Mouse (Mus musculus) intestine, embryonic 16.5 days (tissue): ENCODE results near the gene Nfkbil1. TPM values are rescaled to one million over a fixed set of nuclear protein-coding genes. Genes with fewer than 3 reads are reported as not detected.

ENCODE experiments used
- ATAC-seq: fragments of 200-750 bp; cut with Nextera tagmentation; 2 replicates; pipeline ENCODE4 v1.8.0; 2017; ENCODE audit warnings: moderate TSS enrichment, moderate library complexity
- H3K27ac ChIP-seq: fragments of 300-500 bp; sonication (generic); 2 replicates; pipeline ENCODE4 v1.5.1; 2014; ENCODE audit warnings: mild to moderate bottlenecking, low read length
- H3K27me3 ChIP-seq: fragments of 300-500 bp; sonication (generic); replicated peaks from 2 replicates; pipeline ENCODE4 v1.6.1; 2014; ENCODE audit warnings: low read length, control low read depth, mixed read lengths; ENCODE audit not compliant: control insufficient read depth, insufficient read depth
- H3K36me3 ChIP-seq: fragments of 300-500 bp; sonication (generic); 2 replicates; pipeline ENCODE4 v1.6.1; 2014; ENCODE audit warnings: low read length, control low read depth; ENCODE audit not compliant: control insufficient read depth, insufficient read depth
- H3K4me1 ChIP-seq: fragments of 300-500 bp; sonication (generic); 2 replicates; pipeline ENCODE4 v1.6.1; 2014; ENCODE audit warnings: low read length, control low read depth, mixed read lengths; ENCODE audit not compliant: control insufficient read depth, insufficient read depth
- H3K4me2 ChIP-seq: fragments of 300-500 bp; sonication (generic); 2 replicates; pipeline ENCODE4 v1.6.1; 2014; ENCODE audit warnings: low read depth, low read length, control low read depth
- H3K4me3 ChIP-seq: fragments of 300-500 bp; sonication (generic); 2 replicates; pipeline ENCODE4 v1.5.1; 2014; ENCODE audit warnings: mild to moderate bottlenecking, low read length
- H3K9ac ChIP-seq: fragments of 300-500 bp; sonication (generic); 2 replicates; pipeline ENCODE4 v1.6.1; 2014; ENCODE audit warnings: low read depth, low read length
- H3K9me3 ChIP-seq: fragments of 300-500 bp; sonication (generic); 2 replicates; pipeline ENCODE4 v1.6.1; 2016; ENCODE audit warnings: low read length, control low read depth; ENCODE audit not compliant: control insufficient read depth
- WGBS: fragments of 180-500 bp; shearing (Covaris S2); extraction: QIAGEN DNeasy Blood & Tissue Kit; methylation state at CpG from one replicate; pipeline ENCODE4 v1.1.7; 2014; 5-methylcytosine and 5-hydroxymethylcytosine counted together
- polyA plus RNA-seq: library from polyadenylated mRNA; unstranded; fragments of >200 nt; fragmentation: Nextera tagmentation; extraction: Ambion mirVana; gene quantifications from 2 replicates; pipeline ENCODE4 v1.2.1, GENCODE M21; 2015

Nfkbil1 gene
- polyA plus RNA-seq, 1 experiment from 2014 or later, result 8.9 TPM

GRCm38 (mm10) chr17:35232043-35232442, 3.5 kb downstream of the Nfkbil1 start:
- H3K9ac ChIP-seq, result no peak overlapping the region
- H3K4me1 ChIP-seq, result peaks cover 29% of the 10 kb centered on the region
- no peaks in the 10 kb centered on the region for H3K9me3 ChIP-seq
- ATAC-seq, result no peak
- H3K4me3 ChIP-seq, result no peak overlapping the region
- H3K36me3 ChIP-seq, result peaks cover 3% of the 10 kb centered on the region; the same call in 1 of the 2 replicates
- no peaks in the 10 kb centered on the region for H3K27me3 ChIP-seq
- WGBS, result 13% methylated on average over 12 of the region's 12 CpGs
- H3K4me2 ChIP-seq, result peak overlapping the region; percentile 20; the same call in 1 of the 2 replicates
- peak overlapping the region; percentile 78 for H3K27ac ChIP-seq

GRCm38 (mm10) chr17:35231022-35231421, 4.6 kb downstream of the Nfkbil1 start:
- 93% methylated on average over 10 of the region's 10 CpGs for WGBS
- peaks cover 3% of the 10 kb centered on the region; the same call in 1 of the 2 replicates for H3K36me3 ChIP-seq
- no peak overlapping the region for H3K27ac ChIP-seq
- H3K27me3 ChIP-seq, result no peaks in the 10 kb centered on the region
- H3K9me3 ChIP-seq, result no peaks in the 10 kb centered on the region
- no peak for ATAC-seq
- peaks cover 32% of the 10 kb centered on the region for H3K4me1 ChIP-seq
- H3K4me2 ChIP-seq, result no peak overlapping the region
- no peak overlapping the region for H3K9ac ChIP-seq
- no peak overlapping the region for H3K4me3 ChIP-seq

DNA sequence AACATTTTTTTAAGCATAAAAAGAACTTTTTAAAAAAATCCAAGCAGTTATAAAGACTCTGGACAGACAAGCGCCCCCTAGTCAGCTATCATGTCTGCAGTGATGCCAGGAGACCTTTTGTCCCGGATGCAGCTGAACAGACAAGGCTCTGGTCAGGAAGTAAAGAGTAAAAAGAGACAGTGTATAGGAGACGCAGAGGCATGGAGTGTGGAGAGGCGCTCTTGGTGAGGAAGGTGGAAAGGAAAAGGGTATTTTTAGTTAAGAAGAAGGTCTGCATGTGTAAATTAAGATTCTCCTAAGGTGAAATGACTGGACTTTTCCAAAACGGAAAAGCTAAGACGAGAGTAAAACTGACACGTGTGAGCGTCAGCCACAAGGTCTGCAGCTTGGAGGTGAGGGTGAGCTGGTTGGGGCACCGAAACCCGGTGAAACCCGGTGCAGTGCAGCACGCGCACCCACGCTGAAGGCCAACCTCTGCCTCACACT, 9.0 kb downstream of the Nfkbil1 start:
- H3K27me3 ChIP-seq, result no peaks in the 10 kb centered on the region
- no peaks in the 10 kb centered on the region for H3K9me3 ChIP-seq
- H3K9ac ChIP-seq, result no peak overlapping the region
- ATAC-seq, result no peak
- 0 out of 2 replicates have a peak overlapping the region, but pooled peaks have one; percentile 19 for H3K27ac ChIP-seq
- peaks cover 5% of the 10 kb centered on the region; the same call in 1 of the 2 replicates for H3K36me3 ChIP-seq
- peaks cover 3% of the 10 kb centered on the region; the same call in 1 of the 2 replicates for H3K4me1 ChIP-seq
- no peak overlapping the region for H3K4me2 ChIP-seq
- H3K4me3 ChIP-seq, result no peak overlapping the region
- 83% methylated on average over 14 of the region's 14 CpGs for WGBS

GRCm38 (mm10) chr17:35225456-35225855, 10.1 kb downstream of the Nfkbil1 start:
- no peaks in the 10 kb centered on the region for H3K9me3 ChIP-seq
- peaks cover 5% of the 10 kb centered on the region; the same call in 1 of the 2 replicates for H3K36me3 ChIP-seq
- no peak overlapping the region for H3K4me2 ChIP-seq
- H3K4me3 ChIP-seq, result no peak overlapping the region
- WGBS, result 92% methylated on average over 5 of the region's 5 CpGs
- ATAC-seq, result no peak
- no peaks in the 10 kb centered on the region for H3K27me3 ChIP-seq
- no peak overlapping the region for H3K27ac ChIP-seq
- H3K4me1 ChIP-seq, result peaks cover 6% of the 10 kb centered on the region; the same call in 1 of the 2 replicates
- H3K9ac ChIP-seq, result no peak overlapping the region

- no peak overlapping the region for H3K9ac ChIP-seq
- no peaks in the 10 kb centered on the region for H3K27me3 ChIP-seq
- ATAC-seq, result no peak
- WGBS, result 95% methylated on average over 4 of the region's 4 CpGs
- H3K9me3 ChIP-seq, result no peaks in the 10 kb centered on the region
- no peak overlapping the region for H3K27ac ChIP-seq
- no peak overlapping the region for H3K4me3 ChIP-seq
- H3K4me1 ChIP-seq, result peaks cover 10% of the 10 kb centered on the region; the same call in 1 of the 2 replicates
- no peak overlapping the region for H3K4me2 ChIP-seq
- H3K36me3 ChIP-seq, result peaks cover 5% of the 10 kb centered on the region; the same call in 1 of the 2 replicates
These were observed 11.0 kb downstream of the Nfkbil1 start for GRCm38 (mm10) chr17:35224641-35225040.

DNA sequence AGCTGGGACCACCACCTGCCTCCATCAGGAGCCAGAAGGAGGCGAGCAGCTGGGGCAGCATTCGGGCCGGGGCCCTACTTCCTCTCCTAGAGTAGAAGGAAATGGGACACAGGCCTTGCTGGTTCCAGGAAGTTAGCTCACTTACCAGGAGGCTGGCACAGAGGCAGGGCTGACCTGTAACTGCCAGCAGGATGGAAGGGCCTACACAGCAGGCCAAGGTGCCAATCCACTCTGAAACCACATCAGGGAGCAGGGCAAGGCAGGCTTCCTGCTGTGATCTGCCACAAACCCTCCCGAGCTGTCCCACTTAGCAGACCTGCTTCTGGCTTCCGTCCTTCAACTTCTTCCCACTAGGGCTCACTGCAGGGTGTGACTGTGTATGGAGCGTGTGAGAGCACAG, 13.3 kb downstream of the Nfkbil1 start:
- H3K36me3 ChIP-seq, result peaks cover 3% of the 10 kb centered on the region; the same call in 1 of the 2 replicates
- no peak overlapping the region for H3K4me3 ChIP-seq
- WGBS, result 51% methylated on average over 6 of the region's 6 CpGs
- no peaks in the 10 kb centered on the region for H3K27me3 ChIP-seq
- no peak for ATAC-seq
- no peak overlapping the region for H3K9ac ChIP-seq
- 0 out of 2 replicates have a peak overlapping the region, but pooled peaks have one; percentile 42 for H3K27ac ChIP-seq
- no peaks in the 10 kb centered on the region for H3K9me3 ChIP-seq
- H3K4me2 ChIP-seq, result no peak overlapping the region
- H3K4me1 ChIP-seq, result peaks cover 10% of the 10 kb centered on the region; the same call in 1 of the 2 replicates

- Histone ChIP-seq H3K27me3 (no peaks in the 10 kb centered on the region), H3K9ac (peak within 1 kb of the TSS; percentile 29; the same call in 1 of the 2 replicates), H3K4me1 (peaks cover 7% of the 10 kb centered on the region; the same call in 1 of the 2 replicates), H3K9me3 (no peaks in the 10 kb centered on the region), H3K4me3 (no peak within 1 kb of the TSS), H3K27ac (peak within 1 kb of the TSS; percentile 76), H3K4me2 (no peak within 1 kb of the TSS), H3K36me3 (0 out of 2 replicates have a peak, but pooled peaks cover 3% of the 10 kb centered on the region)
- 68% methylated on average over 28 of the region's 28 CpGs for WGBS
- ATAC-seq, result peak; percentile 55; the same call in 1 of the 2 replicates
These were observed 15.2 kb downstream of the Nfkbil1 start, which contains the start of gene Gm16181 for GRCm38 (mm10) chr17:35220156-35220952. Gene Gm16181, plus strand, starts transcription at chr17:35220834.

- WGBS, result 73% methylated on average over 6 of the region's 6 CpGs
- no peaks in the 10 kb centered on the region for H3K36me3 ChIP-seq
- no peaks in the 10 kb centered on the region for H3K9me3 ChIP-seq
- no peak overlapping the region for H3K4me3 ChIP-seq
- H3K4me1 ChIP-seq, result peaks cover 7% of the 10 kb centered on the region; the same call in 1 of the 2 replicates
- no peak for ATAC-seq
- no peak overlapping the region; the same call in 1 of the 2 replicates for H3K27ac ChIP-seq
- H3K4me2 ChIP-seq, result no peak overlapping the region
- no peak overlapping the region for H3K9ac ChIP-seq
- no peaks in the 10 kb centered on the region for H3K27me3 ChIP-seq
These were observed 16.0 kb downstream of the Nfkbil1 start for GRCm38 (mm10) chr17:35219601-35220041.

- Histone ChIP-seq H3K36me3 (no peaks in the 10 kb centered on the region), H3K27ac (no peak overlapping the region), H3K4me2 (no peak overlapping the region), H3K9ac (no peak overlapping the region), H3K4me1 (peaks cover 7% of the 10 kb centered on the region; the same call in 1 of the 2 replicates), H3K4me3 (no peak overlapping the region), H3K27me3 (no peaks in the 10 kb centered on the region), H3K9me3 (no peaks in the 10 kb centered on the region)
- ATAC-seq, result no peak
- 81% methylated on average over 18 of the region's 18 CpGs for WGBS
These were observed 16.9 kb downstream of the Nfkbil1 start for GRCm38 (mm10) chr17:35218516-35219193.
